Mouse (Mus musculus): ENCODE measurements around the gene Nicn1.

- TF ChIP-seq CTCF (IDR thresholded peaks at IDR 0.05; ENCODE audit: low read depth) (no peak), EP300 (IDR thresholded peaks at IDR 0.05; ENCODE audit: low read depth) (no peak)
Measured at GRCm38 (mm10) chr9:108308141-108308540, 17.9 kb downstream of the Nicn1 start.
